Mouse (Mus musculus) spleen, postnatal 4 days (tissue): ENCODE data around the gene Pip.

Experiments used
- DNase-seq, 2 experiments: peaks; one replicate each; pipeline ENCODE4 v3.0.0; 2022; ENCODE audit warnings: low spot score in 2 of 2

Pip gene

DNA sequence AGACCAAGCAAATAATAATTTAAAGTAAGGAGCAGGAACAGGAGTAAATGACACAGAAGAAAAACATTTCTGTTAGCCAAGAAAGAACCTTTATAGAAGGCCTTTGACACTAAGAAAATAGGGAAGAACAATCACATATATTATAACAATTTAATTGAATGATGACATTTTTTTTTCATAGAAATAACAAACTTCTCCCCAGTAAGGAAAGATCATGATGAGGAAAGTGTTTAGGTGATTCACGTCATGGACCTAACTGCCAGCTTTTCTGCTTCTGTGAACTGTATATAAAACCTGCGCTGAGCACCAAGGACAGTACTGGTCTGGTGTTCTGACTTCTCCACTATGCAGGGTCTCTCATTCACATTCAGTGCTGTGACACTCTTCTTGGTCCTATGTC is at the start of gene Pip:
Gene Pip (plus strand): TSS at position 301 of the 400 bp plus-strand sequence.
- DNase-seq, result no peak

- DNase-seq, result no peak
These were observed 23.2 kb upstream of the Pip start for GRCm38 (mm10) chr6:41824086-41824485.

DNA sequence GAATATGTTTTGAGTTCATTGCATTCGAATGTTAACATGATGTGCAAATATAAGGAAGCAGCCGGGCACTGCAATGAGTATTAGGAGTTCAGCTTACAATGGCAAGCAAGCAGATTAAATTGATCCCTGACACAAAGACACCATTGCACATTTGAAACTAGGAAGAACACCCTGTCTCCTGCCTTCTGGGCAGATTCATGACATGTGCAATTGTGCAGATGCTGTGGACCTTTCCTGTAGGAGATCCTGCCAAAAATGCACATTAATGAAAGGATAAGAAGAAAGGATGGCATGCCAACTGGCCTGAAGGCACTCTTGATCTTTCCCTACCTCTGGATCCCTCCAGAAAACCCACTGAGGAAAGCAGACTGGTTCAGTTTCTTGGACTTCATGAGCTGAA is 17.8 kb upstream of the Pip start:
- DNase-seq, result no peak

DNA sequence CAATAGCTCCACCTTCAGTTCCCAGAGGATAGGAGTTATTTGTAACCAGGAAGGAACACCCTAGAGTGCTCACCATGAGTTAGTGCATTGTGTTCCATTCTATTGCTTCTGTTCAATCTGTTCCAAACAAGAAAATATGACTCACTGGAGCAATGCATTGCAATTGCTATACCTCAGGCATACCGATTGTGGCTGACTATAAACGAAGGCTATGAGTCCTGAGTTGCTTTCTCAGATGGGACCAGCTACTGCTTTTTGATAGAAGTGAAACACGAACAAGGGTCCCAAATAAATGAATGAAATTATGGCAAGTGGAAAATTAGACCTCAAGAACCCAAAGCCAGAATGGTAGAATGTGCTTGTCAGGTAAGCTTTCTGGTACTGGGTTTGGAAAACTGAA is 5.4 kb downstream of the Pip start, which contains the start of gene Sval2:
Gene Sval2 (plus strand): TSS at position 301 of the 400 bp plus-strand sequence.
- DNase-seq, result no peak

- DNase-seq, result no peak
These were observed 16.7 kb downstream of the Pip start for GRCm38 (mm10) chr6:41864038-41864437.
